Mouse (Mus musculus) urinary bladder, adult 18-20 months (tissue): ENCODE measurements around the gene Prl3a1.

ENCODE experiments used
- DNase-seq, 2 experiments: peaks; one replicate each; pipeline ENCODE4 v3.0.0; 2022; ENCODE audit warnings: low spot score in 2 of 2, mixed read lengths in 2 of 2

Prl3a1 gene

DNA sequence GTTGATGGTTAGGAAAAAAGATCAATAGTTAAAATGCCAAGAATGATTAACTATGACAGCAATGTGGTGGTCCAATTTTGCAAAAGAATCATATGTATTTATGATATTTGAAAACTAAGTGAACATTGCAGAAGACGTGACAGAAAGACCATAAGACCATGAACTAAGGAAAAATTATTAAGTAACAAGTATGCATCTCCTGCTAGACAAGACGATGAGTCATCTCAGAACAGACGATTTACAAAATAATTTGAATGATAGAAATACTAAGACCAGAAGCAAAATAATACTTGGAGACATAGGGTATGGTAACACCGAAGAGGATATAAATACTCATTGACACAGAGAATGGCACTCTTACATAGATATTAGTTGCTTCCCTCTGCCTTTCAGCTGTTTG, at the start of gene Prl3a1:
Prl3a1 (plus strand) TSS at position 301 of the 400 bp plus-strand sequence.
- DNase-seq: no peak

- no peak for DNase-seq
Measured at GRCm38 (mm10) chr13:27241547-27241946, 17.7 kb upstream of the Prl3a1 start, which contains the start of gene Prl3b1. Prl3b1 (plus strand) TSS chr13:27241847.

GRCm38 (mm10) chr13:27312334-27313225, 53.3 kb downstream of the Prl3a1 start, which contains the start of gene Prl6a1:
Prl6a1 (plus strand) TSS chr13:27312627.
- no peak for DNase-seq
